Mouse (Mus musculus): ENCODE results near the gene Nufip2.

DNA sequence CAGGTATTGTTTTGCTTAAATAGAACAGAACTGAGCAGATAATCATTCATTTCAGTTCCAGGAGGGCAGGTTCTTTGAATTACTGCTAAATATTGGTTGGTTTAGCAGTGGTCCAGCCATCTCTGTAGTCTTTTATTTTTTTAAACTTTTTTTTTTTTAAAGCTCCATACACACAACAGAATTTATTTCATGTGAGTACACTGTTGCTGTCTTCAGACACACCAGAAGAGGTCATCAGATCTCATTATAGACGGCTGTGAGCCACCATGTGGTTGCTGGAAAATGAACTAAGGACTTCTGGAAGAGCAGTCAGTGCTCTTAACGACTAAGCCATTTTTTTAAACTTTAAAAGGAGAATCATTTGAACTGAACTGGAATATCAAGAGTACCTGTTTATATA is 11.3 kb downstream of the Nufip2 start:
- TF ChIP-seq POLR2AphosphoS2 (IDR thresholded peaks at IDR 0.05; ENCODE audit: insufficient read length, low read depth): no peak
- no peak for TF ChIP-seq POLR2A (IDR thresholded peaks at IDR 0.05; ENCODE audit: insufficient read length, low read depth)
